Mouse (Mus musculus): ENCODE data around the gene Mindy2. TPM values are rescaled to one million over a fixed set of nuclear protein-coding genes. Genes with fewer than 3 reads are reported as not detected.

Gene Mindy2
- polyA plus RNA-seq, 1 experiment from 2014 or later = 13.4 TPM

DNA sequence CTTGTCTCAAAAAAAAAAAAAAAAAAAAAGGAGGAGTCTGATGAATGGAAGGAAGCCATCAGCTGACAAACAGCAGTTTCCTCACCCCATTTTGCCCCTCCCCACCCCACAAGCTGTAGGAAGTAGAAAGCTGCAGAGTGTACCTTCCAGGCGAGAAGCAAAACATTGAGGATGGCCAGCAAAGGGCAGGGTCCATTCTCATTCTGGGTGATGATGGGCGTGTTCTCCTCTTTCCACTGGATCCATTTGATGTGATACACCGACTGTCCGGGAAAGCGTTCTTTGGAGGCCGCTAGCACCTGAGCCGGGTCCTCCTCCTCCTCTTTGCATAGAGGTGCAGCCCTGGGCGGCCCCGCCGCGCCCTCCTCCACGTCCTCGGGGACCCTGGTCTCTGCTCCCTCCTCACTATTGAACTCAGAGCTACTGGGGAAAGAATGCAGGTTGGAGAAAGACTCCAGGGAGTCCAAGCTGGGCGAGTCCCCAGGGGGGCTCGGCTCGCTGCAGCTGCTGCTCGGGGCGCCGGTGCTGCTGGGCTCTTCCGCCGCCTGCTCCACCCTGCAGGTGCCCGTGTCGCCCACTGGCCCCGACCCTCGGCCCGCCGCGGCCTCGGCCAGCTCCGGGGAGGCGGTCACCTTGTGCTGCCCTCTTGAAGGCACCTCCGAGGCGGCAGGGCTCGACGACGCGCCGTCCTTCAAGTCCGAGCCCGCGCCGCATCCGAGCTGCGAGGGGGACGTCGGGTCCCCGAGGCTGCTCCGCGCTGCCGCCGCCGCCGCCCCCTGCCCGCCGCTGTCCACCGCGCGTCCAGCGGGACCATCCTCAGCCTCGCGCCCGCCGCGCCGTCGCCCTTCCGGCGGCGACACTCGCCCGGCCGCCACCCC lies 605 bp downstream of the Mindy2 start, which contains the start of gene Gm10642:
Gene Gm10642, plus strand, starts transcription at position 122 of the 878 bp plus-strand sequence.
- peak; percentile 40 for ATAC-seq (replicated peaks; ENCODE audit: low FRiP score)
- Histone ChIP-seq H3K9me3 (ENCODE audit: control insufficient read depth, low read length) (no peaks in the 10 kb centered on the region), H3K4me2 (peak within 1 kb of the TSS; percentile 94), H3K4me1 (replicated peaks; ENCODE audit: control insufficient read depth, insufficient read depth, low read length) (peaks cover 8% of the 10 kb centered on the region), H3K9ac (ENCODE audit: low read depth, low read length) (peak within 1 kb of the TSS; percentile 91), H3K27me3 (replicated peaks; ENCODE audit: control insufficient read depth, insufficient read depth, low read length) (no peaks in the 10 kb centered on the region), H3K27ac (ENCODE audit: low read depth, low read length) (peak within 1 kb of the TSS; percentile 91), H3K4me3 (ENCODE audit: low read depth, low read length) (peak within 1 kb of the TSS; percentile 86), H3K36me3 (ENCODE audit: control insufficient read depth, insufficient read depth, low read length) (no peaks in the 10 kb centered on the region)
- DNase-seq (ENCODE audit: low spot score) = peak; percentile 61
- WGBS = under 1% methylated on average over 72 of the region's 72 CpGs

DNA sequence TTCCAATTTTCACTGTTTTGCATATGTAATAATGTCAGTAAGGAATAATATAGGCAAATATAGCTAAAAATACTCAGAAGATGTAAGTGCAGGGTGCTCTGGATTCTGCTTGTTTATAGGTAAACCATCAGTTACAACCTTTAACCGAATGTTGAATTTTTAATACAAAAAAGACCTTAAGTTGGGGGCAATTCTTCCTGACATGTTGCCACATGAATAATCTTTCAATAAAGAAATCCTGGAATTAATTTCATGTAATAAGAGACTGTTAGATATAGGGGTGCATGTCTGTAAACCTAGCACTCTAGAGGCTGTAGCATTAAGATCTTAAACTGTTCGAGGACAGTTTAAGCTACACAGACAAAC lies 1.2 kb downstream of the Mindy2 start:
- no peaks in the 10 kb centered on the region for H3K36me3 ChIP-seq (ENCODE audit: control insufficient read depth, insufficient read depth, low read length)
- H3K4me3 ChIP-seq (ENCODE audit: low read depth, low read length) = peak overlapping the region; percentile 86
- H3K4me2 ChIP-seq = peak overlapping the region; percentile 94
- peak overlapping the region; percentile 91 for H3K9ac ChIP-seq (ENCODE audit: low read depth, low read length)
- peaks cover 8% of the 10 kb centered on the region for H3K4me1 ChIP-seq (replicated peaks; ENCODE audit: control insufficient read depth, insufficient read depth, low read length)
- H3K27ac ChIP-seq (ENCODE audit: low read depth, low read length) = no peak overlapping the region
- DNase-seq (ENCODE audit: low spot score) (no peak), ATAC-seq (replicated peaks; ENCODE audit: low FRiP score) (no peak)
- H3K9me3 ChIP-seq (ENCODE audit: control insufficient read depth, low read length) = no peaks in the 10 kb centered on the region
- no peaks in the 10 kb centered on the region for H3K27me3 ChIP-seq (replicated peaks; ENCODE audit: control insufficient read depth, insufficient read depth, low read length)
- 40% methylated on average over 2 of the region's 2 CpGs for WGBS

- WGBS = 80% methylated on average over 4 of the region's 4 CpGs
- ATAC-seq (replicated peaks; ENCODE audit: low FRiP score) = no peak
- Histone ChIP-seq H3K4me1 (replicated peaks; ENCODE audit: control insufficient read depth, insufficient read depth, low read length) (peaks cover 8% of the 10 kb centered on the region), H3K36me3 (ENCODE audit: control insufficient read depth, insufficient read depth, low read length) (0 out of 2 replicates have a peak, but pooled peaks cover 3% of the 10 kb centered on the region), H3K27ac (ENCODE audit: low read depth, low read length) (no peak overlapping the region), H3K4me3 (ENCODE audit: low read depth, low read length) (peak overlapping the region; percentile 14; the same call in 1 of the 2 replicates), H3K9me3 (ENCODE audit: control insufficient read depth, low read length) (no peaks in the 10 kb centered on the region), H3K4me2 (peak overlapping the region; percentile 94), H3K27me3 (replicated peaks; ENCODE audit: control insufficient read depth, insufficient read depth, low read length) (no peaks in the 10 kb centered on the region), H3K9ac (ENCODE audit: low read depth, low read length) (no peak overlapping the region)
- no peak for DNase-seq (ENCODE audit: low spot score)
Observed at GRCm38 (mm10) chr9:70654496-70654895, 2.5 kb downstream of the Mindy2 start.

GRCm38 (mm10) chr9:70653875-70654274 lies 3.1 kb downstream of the Mindy2 start:
- H3K4me1 ChIP-seq (replicated peaks; ENCODE audit: control insufficient read depth, insufficient read depth, low read length) = peaks cover 8% of the 10 kb centered on the region
- 0 out of 2 replicates have a peak, but pooled peaks cover 3% of the 10 kb centered on the region for H3K36me3 ChIP-seq (ENCODE audit: control insufficient read depth, insufficient read depth, low read length)
- 73% methylated on average over 2 of the region's 2 CpGs for WGBS
- H3K27ac ChIP-seq (ENCODE audit: low read depth, low read length) = no peak overlapping the region
- no peak overlapping the region for H3K4me3 ChIP-seq (ENCODE audit: low read depth, low read length)
- no peak overlapping the region for H3K9ac ChIP-seq (ENCODE audit: low read depth, low read length)
- H3K27me3 ChIP-seq (replicated peaks; ENCODE audit: control insufficient read depth, insufficient read depth, low read length) = no peaks in the 10 kb centered on the region
- ATAC-seq (replicated peaks; ENCODE audit: low FRiP score) = no peak
- no peaks in the 10 kb centered on the region for H3K9me3 ChIP-seq (ENCODE audit: control insufficient read depth, low read length)
- H3K4me2 ChIP-seq = peak overlapping the region; percentile 94
- no peak for DNase-seq (ENCODE audit: low spot score)

- Histone ChIP-seq H3K4me3 (ENCODE audit: low read depth, low read length) (no peak overlapping the region), H3K4me2 (no peak overlapping the region)
- WGBS = 71% methylated on average over 2 of the region's 2 CpGs
Observed at GRCm38 (mm10) chr9:70652221-70652620, 4.8 kb downstream of the Mindy2 start.

GRCm38 (mm10) chr9:70650994-70651393 lies 6.0 kb downstream of the Mindy2 start:
- H3K36me3 ChIP-seq (ENCODE audit: control insufficient read depth, insufficient read depth, low read length) = 0 out of 2 replicates have a peak, but pooled peaks cover 3% of the 10 kb centered on the region
- 89% methylated on average over 1 of the region's 1 CpGs for WGBS
- ATAC-seq (replicated peaks; ENCODE audit: low FRiP score) = no peak
- no peaks in the 10 kb centered on the region for H3K27me3 ChIP-seq (replicated peaks; ENCODE audit: control insufficient read depth, insufficient read depth, low read length)
- no peak overlapping the region for H3K27ac ChIP-seq (ENCODE audit: low read depth, low read length)
- H3K4me1 ChIP-seq (replicated peaks; ENCODE audit: control insufficient read depth, insufficient read depth, low read length) = peaks cover 8% of the 10 kb centered on the region
- no peak overlapping the region for H3K4me3 ChIP-seq (ENCODE audit: low read depth, low read length)
- no peaks in the 10 kb centered on the region for H3K9me3 ChIP-seq (ENCODE audit: control insufficient read depth, low read length)
- no peak overlapping the region for H3K4me2 ChIP-seq
- no peak overlapping the region for H3K9ac ChIP-seq (ENCODE audit: low read depth, low read length)
- DNase-seq (ENCODE audit: low spot score) = no peak

More at GRCm38 (mm10) chr9:70652221-70652620, 4.8 kb downstream of the Mindy2 start:
- no peaks in the 10 kb centered on the region for H3K9me3 ChIP-seq (ENCODE audit: control insufficient read depth, low read length)
- peaks cover 8% of the 10 kb centered on the region for H3K4me1 ChIP-seq (replicated peaks; ENCODE audit: control insufficient read depth, insufficient read depth, low read length)
- H3K9ac ChIP-seq (ENCODE audit: low read depth, low read length) = no peak overlapping the region
- ATAC-seq (replicated peaks; ENCODE audit: low FRiP score) = no peak
- no peak overlapping the region for H3K27ac ChIP-seq (ENCODE audit: low read depth, low read length)
- H3K36me3 ChIP-seq (ENCODE audit: control insufficient read depth, insufficient read depth, low read length) = 0 out of 2 replicates have a peak, but pooled peaks cover 3% of the 10 kb centered on the region
- DNase-seq (ENCODE audit: low spot score) = no peak
- no peaks in the 10 kb centered on the region for H3K27me3 ChIP-seq (replicated peaks; ENCODE audit: control insufficient read depth, insufficient read depth, low read length)

DNA sequence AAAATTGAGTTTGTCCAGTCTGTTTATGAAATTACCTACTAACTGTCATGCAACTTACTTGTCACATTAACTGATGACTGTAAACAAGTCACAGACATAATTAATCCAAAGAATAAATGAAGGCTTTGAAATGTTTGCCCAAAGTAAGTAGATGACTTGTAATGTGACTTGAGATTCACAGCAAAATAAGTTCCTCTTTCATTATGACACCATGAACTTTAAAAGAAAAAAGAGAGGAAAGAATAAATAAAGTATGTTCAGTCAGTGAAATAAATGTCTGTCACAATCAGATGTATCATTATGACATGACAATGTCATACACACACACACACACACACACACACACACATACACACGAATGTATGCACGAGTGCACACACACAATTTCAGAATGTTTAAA lies 6.7 kb downstream of the Mindy2 start:
- H3K4me1 ChIP-seq (replicated peaks; ENCODE audit: control insufficient read depth, insufficient read depth, low read length) = peaks cover 4% of the 10 kb centered on the region; the same call in 1 of the 2 replicates
- no peak overlapping the region for H3K9ac ChIP-seq (ENCODE audit: low read depth, low read length)
- ATAC-seq (replicated peaks; ENCODE audit: low FRiP score) (no peak), DNase-seq (ENCODE audit: low spot score) (no peak)
- no peak overlapping the region for H3K4me3 ChIP-seq (ENCODE audit: low read depth, low read length)
- H3K9me3 ChIP-seq (ENCODE audit: control insufficient read depth, low read length) = no peaks in the 10 kb centered on the region
- H3K4me2 ChIP-seq = no peak overlapping the region
- WGBS = 89% methylated on average over 2 of the region's 2 CpGs
- H3K27ac ChIP-seq (ENCODE audit: low read depth, low read length) = no peak overlapping the region
- no peaks in the 10 kb centered on the region for H3K27me3 ChIP-seq (replicated peaks; ENCODE audit: control insufficient read depth, insufficient read depth, low read length)
- 0 out of 2 replicates have a peak, but pooled peaks cover 3% of the 10 kb centered on the region for H3K36me3 ChIP-seq (ENCODE audit: control insufficient read depth, insufficient read depth, low read length)

GRCm38 (mm10) chr9:70636748-70637147 lies 20.2 kb downstream of the Mindy2 start:
- WGBS = 86% methylated on average over 2 of the region's 2 CpGs
- ATAC-seq (replicated peaks; ENCODE audit: low FRiP score) = no peak

More at GRCm38 (mm10) chr9:70636748-70637147, 20.2 kb downstream of the Mindy2 start:
- Histone ChIP-seq H3K9me3 (ENCODE audit: control insufficient read depth, low read length) (no peaks in the 10 kb centered on the region), H3K27ac (ENCODE audit: low read depth, low read length) (no peak overlapping the region), H3K4me3 (ENCODE audit: low read depth, low read length) (no peak overlapping the region), H3K9ac (ENCODE audit: low read depth, low read length) (no peak overlapping the region), H3K4me2 (no peak overlapping the region), H3K4me1 (replicated peaks; ENCODE audit: control insufficient read depth, insufficient read depth, low read length) (no peaks in the 10 kb centered on the region), H3K27me3 (replicated peaks; ENCODE audit: control insufficient read depth, insufficient read depth, low read length) (no peaks in the 10 kb centered on the region), H3K36me3 (ENCODE audit: control insufficient read depth, insufficient read depth, low read length) (no peaks in the 10 kb centered on the region)
- DNase-seq (ENCODE audit: low spot score) = no peak
